Mouse (Mus musculus) liver, adult (tissue): ENCODE results near the gene Zbtb33.

Source experiments
- GATA4 ChIP-seq: IDR thresholded peaks from 2 replicates; pipeline ENCODE4 v1.6.1; 2014; ENCODE audit warnings: mild to moderate bottlenecking, low read length; ENCODE audit not compliant: insufficient replicate concordance

Zbtb33 gene

DNA sequence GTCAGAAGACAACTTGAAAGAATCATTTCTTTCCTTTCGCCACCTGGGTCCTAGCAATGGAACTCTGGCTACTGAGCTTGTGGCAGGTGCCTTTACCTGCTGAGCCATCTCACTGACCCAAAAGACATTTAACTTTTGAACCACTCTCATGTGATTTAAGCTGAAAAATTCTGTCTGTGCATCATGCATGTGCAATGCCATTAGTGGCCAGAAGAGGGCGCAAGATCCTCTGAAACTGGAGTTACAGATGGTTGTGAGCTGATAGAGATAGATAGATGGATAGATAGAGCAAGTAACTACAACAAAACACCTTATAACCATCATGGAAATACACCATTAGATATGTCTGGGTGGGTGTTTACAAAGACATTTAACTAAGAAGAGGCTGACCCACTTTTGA is 48.1 kb downstream of the Zbtb33 start:
- no peak for TF ChIP-seq GATA4
